Mouse (Mus musculus): ENCODE measurements at regions not wholly inside any gene's neighbourhood (a gene's known extent, or its start where the extent isn't known, plus 50 kb on each side); places are given as distances from the start of the nearest gene placed in this dataset.

DNA sequence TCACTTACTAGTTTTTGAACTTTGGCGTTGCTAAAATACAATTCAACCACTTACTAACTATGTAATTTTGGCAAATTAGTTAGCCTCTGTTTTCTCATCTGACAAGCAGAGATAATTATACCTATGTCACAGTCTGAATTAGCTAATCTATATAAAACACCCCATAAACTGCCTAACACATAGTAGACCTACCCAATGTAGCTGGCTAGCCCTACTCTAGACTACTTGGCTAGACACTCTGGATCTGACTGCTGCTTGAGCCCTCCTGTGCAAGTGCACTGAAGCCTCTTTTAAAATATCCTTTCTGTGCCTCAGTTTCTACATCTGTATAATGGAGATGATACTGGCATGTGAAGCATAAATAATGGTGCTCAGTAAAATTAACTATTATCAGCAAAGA lies 227.6 kb upstream of the Meox2 start:
- no peak for TF ChIP-seq CTCF (IDR thresholded peaks at IDR 0.05; ENCODE audit: insufficient read depth, low read length)
- TF ChIP-seq POLR2A (IDR thresholded peaks at IDR 0.05; ENCODE audit: borderline replicate concordance, extremely low read depth, low read depth, low read length) = no peak

Measured in lung, adult 2 months (tissue).